ENCODE assay signal across 7 mouse cellular contexts in the genomic region with DNA sequence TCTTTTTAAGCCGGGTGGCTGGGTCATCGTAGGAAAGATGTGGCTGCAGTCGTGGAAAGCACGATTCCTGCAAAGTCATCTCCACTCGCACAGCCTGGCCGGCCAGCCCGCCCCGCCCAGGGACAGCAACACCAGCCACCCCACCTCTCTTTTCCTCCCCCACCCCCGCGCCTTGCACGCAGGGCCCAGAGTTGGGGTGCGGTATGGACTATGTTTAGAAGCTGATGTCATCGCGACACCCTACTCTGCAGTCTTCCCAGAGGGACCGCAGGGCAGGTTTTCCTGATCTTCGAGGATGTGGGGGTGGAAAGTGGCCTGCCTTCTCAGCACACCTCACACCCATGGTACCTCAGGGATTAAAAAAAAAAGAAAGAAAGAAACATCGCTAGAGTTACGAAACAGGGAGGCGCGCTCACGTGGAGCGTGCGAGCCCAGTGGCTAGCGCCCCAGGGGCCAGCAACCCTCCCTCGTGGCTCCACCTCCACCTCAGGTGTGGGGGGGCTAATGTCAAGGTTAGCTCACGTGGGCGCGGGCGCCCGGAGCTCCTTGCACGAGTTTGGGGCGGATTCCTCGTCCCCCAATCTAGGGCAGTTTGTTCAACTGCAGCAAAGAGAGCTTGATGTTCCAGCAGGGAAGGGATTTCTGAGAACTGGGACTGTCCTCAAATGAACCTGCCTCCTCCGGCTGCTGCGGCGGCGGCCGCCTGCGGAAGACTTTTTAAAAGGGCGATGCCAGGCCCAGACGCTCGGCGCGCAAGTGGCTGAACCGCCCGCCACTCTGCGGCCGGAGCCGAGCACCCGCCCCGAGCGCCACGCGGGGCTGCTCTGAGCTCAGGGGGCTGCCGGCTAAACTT. TPM values are rescaled to one million over a fixed set of nuclear protein-coding genes. Genes with fewer than 3 reads are reported as not detected.
DNase-seq lines count a peak whose midpoint lies in the region; ATAC-seq and TF ChIP-seq lines count a peak whose summit lies in the region.

No protein-coding gene starts in this region.

- H3K9ac ChIP-seq in intestine, postnatal 0 days (ENCODE audit: low read depth, low read length) = peak overlapping the region; percentile 57
- H3K9ac ChIP-seq in midbrain, embryonic 11.5 days (ENCODE audit: low read length) = peak overlapping the region; percentile 52

- H3K9me3 ChIP-seq in embryonic facial prominence, embryonic 10.5 days = no peaks in the 10 kb centered on the region
- no peaks in the 10 kb centered on the region for H3K9me3 ChIP-seq in intestine, postnatal 0 days (ENCODE audit: control insufficient read depth)
- H3K9me3 ChIP-seq in limb, embryonic 10.5 days (replicated peaks) = no peaks in the 10 kb centered on the region
- no peaks in the 10 kb centered on the region for H3K9me3 ChIP-seq in midbrain, embryonic 11.5 days (ENCODE audit: control insufficient read depth, low read length)

- peaks cover 85% of the 10 kb centered on the region for H3K27me3 ChIP-seq in embryonic facial prominence, embryonic 10.5 days (replicated peaks; ENCODE audit: low read depth, poor library complexity, severe bottlenecking)
- H3K27me3 ChIP-seq in intestine, postnatal 0 days (replicated peaks; ENCODE audit: control insufficient read depth, insufficient read depth, low read length) = no peaks in the 10 kb centered on the region
- H3K27me3 ChIP-seq in limb, embryonic 10.5 days (ENCODE audit: low read depth, poor library complexity, severe bottlenecking) = peaks cover 86% of the 10 kb centered on the region
- peaks cover 29% of the 10 kb centered on the region for H3K27me3 ChIP-seq in midbrain, embryonic 11.5 days (ENCODE audit: control insufficient read depth, insufficient read depth, low read length)

- no peaks in the 10 kb centered on the region for H3K36me3 ChIP-seq in embryonic facial prominence, embryonic 10.5 days (replicated peaks)
- no peaks in the 10 kb centered on the region for H3K36me3 ChIP-seq in intestine, postnatal 0 days (ENCODE audit: control insufficient read depth, insufficient read depth)
- H3K36me3 ChIP-seq in limb, embryonic 10.5 days = no peaks in the 10 kb centered on the region
- H3K36me3 ChIP-seq in midbrain, embryonic 11.5 days (ENCODE audit: control insufficient read depth, insufficient read depth, low read length) = no peaks in the 10 kb centered on the region

- H3K4me2 ChIP-seq in intestine, postnatal 0 days (replicated peaks; ENCODE audit: low read depth) = peak overlapping the region; percentile 79
- H3K4me2 ChIP-seq in midbrain, embryonic 11.5 days = peak overlapping the region; percentile 85

- peak; percentile 41 for ATAC-seq in granulocyte monocyte progenitor cell, adult 5-6 weeks (replicated peaks; ENCODE audit: poor library complexity, severe bottlenecking)
- peak; percentile 58 for ATAC-seq in intestine, postnatal 0 days
- ATAC-seq in midbrain, embryonic 11.5 days (ENCODE audit: low FRiP score) = peak; percentile 79

- H3K27ac ChIP-seq in embryonic facial prominence, embryonic 10.5 days (replicated peaks) = peak overlapping the region; percentile 61
- H3K27ac ChIP-seq in intestine, postnatal 0 days (ENCODE audit: low read depth, low read length) = peak overlapping the region; percentile 97
- H3K27ac ChIP-seq in limb, embryonic 10.5 days = peak overlapping the region; percentile 73
- H3K27ac ChIP-seq in midbrain, embryonic 11.5 days (ENCODE audit: low read depth, low read length) = no peak overlapping the region

- under 1% methylated on average over 55 of the region's 55 CpGs for WGBS in embryonic facial prominence, embryonic 10.5 days
- WGBS in intestine, postnatal 0 days = under 1% methylated on average over 55 of the region's 55 CpGs
- under 1% methylated on average over 55 of the region's 55 CpGs for WGBS in limb, embryonic 10.5 days
- 1% methylated on average over 55 of the region's 55 CpGs for WGBS in midbrain, embryonic 11.5 days

- H3K4me1 ChIP-seq in embryonic facial prominence, embryonic 10.5 days = peaks cover 41% of the 10 kb centered on the region
- 0 out of 2 replicates have a peak, but pooled peaks cover 7% of the 10 kb centered on the region for H3K4me1 ChIP-seq in intestine, postnatal 0 days (replicated peaks; ENCODE audit: control insufficient read depth, insufficient read depth, low read length)
- H3K4me1 ChIP-seq in limb, embryonic 10.5 days = peaks cover 42% of the 10 kb centered on the region
- peaks cover 21% of the 10 kb centered on the region for H3K4me1 ChIP-seq in midbrain, embryonic 11.5 days (ENCODE audit: control insufficient read depth, insufficient read depth, low read length)

- peak overlapping the region; percentile 59 for H3K4me3 ChIP-seq in embryonic facial prominence, embryonic 10.5 days
- peak overlapping the region; percentile 32 for H3K4me3 ChIP-seq in intestine, postnatal 0 days (ENCODE audit: low read depth, low read length)
- H3K4me3 ChIP-seq in limb, embryonic 10.5 days = peak overlapping the region; percentile 54
- H3K4me3 ChIP-seq in midbrain, embryonic 11.5 days (ENCODE audit: low read depth, low read length) = peak overlapping the region; percentile 37

- peak; percentile 15; the same call in 1 of the 2 replicates for TF ChIP-seq CTCF in intestine, postnatal 0 days (IDR thresholded peaks at IDR 0.05; ENCODE audit: low read depth)

- peak; percentile 90 for DNase-seq in adrenal gland, postnatal 10 days
- peak; percentile 85 for DNase-seq in embryonic facial prominence, embryonic 10.5 days (ENCODE audit: low spot score)
- peak; percentile 80 for DNase-seq in limb, embryonic 10.5 days (ENCODE audit: low spot score)
- DNase-seq in midbrain, embryonic 11.5 days (ENCODE audit: low spot score, missing footprints) = no peak
- peak; percentile 76 for DNase-seq in right cerebral cortex, postnatal 4 days

RNA-seq across cellular contexts. Expression of a gene that starts 5.5 kb away (rescaled TPM):
- 100 to 1,000 TPM in 1 of 2 experiments, 10 to 100 TPM in 1; 61.3 to 109 TPM for total RNA-seq in adrenal gland, postnatal 10 days (2021)
- 0.79 and 0.96 TPM in 2 replicates for polyA plus RNA-seq in embryonic facial prominence, embryonic 10.5 days (2016; fragmentation: Nextera tagmentation; extraction: Ambion mirVana)
- 11.2 and 14.9 TPM in 2 replicates for total RNA-seq in granulocyte monocyte progenitor cell, adult 5-6 weeks (2014; fragmentation: Nextera tagmentation)
- 9.1 and 14.0 TPM in 2 replicates for total RNA-seq in granulocyte monocyte progenitor cell, adult 5-6 weeks (2017)
- 12.1 and 15.3 TPM in 2 replicates for polyA plus RNA-seq in intestine, postnatal 0 days (2015; fragmentation: Nextera tagmentation; extraction: Ambion mirVana)
- polyA plus RNA-seq in limb, embryonic 10.5 days (2016; fragmentation: Nextera tagmentation; extraction: Ambion mirVana) = 0.74 and 1.3 TPM in 2 replicates
- polyA plus RNA-seq in midbrain, embryonic 11.5 days (2014; fragmentation: Nextera tagmentation; extraction: Ambion mirVana) = 0.69 and 0.96 TPM in 2 replicates
